Mouse (Mus musculus): Measurements from ENCODE around the gene Slc26a11. TPM values are rescaled to one million over a fixed set of nuclear protein-coding genes. Genes with fewer than 3 reads are reported as not detected.
A peak's percentile ranks its signal among the peaks of the same experiment; 100 is the strongest.

Gene Slc26a11
- polyA plus RNA-seq, 1 experiment from 2014 or later, result 10.0 TPM

GRCm38 (mm10) chr11:119391386-119392000, 36.1 kb downstream of the Slc26a11 start:
- H3K9ac ChIP-seq, result no peak overlapping the region
- no peak for ATAC-seq (ENCODE audit: insufficient number of reproducible peaks, insufficient read depth, low FRiP score, low TSS enrichment)
- no peaks in the 10 kb centered on the region for H3K36me3 ChIP-seq
- no peak overlapping the region for H3K4me3 ChIP-seq
- no peaks in the 10 kb centered on the region for H3K9me3 ChIP-seq
- peaks cover 85% of the 10 kb centered on the region for H3K27me3 ChIP-seq
- no peak overlapping the region; the same call in 1 of the 2 replicates for H3K4me2 ChIP-seq (replicated peaks)
- 28% methylated on average over 7 of the region's 7 CpGs for WGBS
- peaks cover 9% of the 10 kb centered on the region; the same call in 1 of the 2 replicates for H3K4me1 ChIP-seq
- H3K27ac ChIP-seq, result no peak overlapping the region

GRCm38 (mm10) chr11:119392001-119392614, 36.8 kb downstream of the Slc26a11 start:
- peak overlapping the region; percentile 66 for H3K4me2 ChIP-seq (replicated peaks)
- no peaks in the 10 kb centered on the region for H3K9me3 ChIP-seq
- no peak overlapping the region for H3K27ac ChIP-seq
- no peak for ATAC-seq (ENCODE audit: insufficient number of reproducible peaks, insufficient read depth, low FRiP score, low TSS enrichment)
- H3K4me3 ChIP-seq, result no peak overlapping the region
- H3K36me3 ChIP-seq, result no peaks in the 10 kb centered on the region
- no peak overlapping the region for H3K9ac ChIP-seq
- peaks cover 9% of the 10 kb centered on the region; the same call in 1 of the 2 replicates for H3K4me1 ChIP-seq
- 6% methylated on average over 12 of the region's 12 CpGs for WGBS
- H3K27me3 ChIP-seq, result peaks cover 90% of the 10 kb centered on the region

- Histone ChIP-seq H3K9ac (peak within 1 kb of the TSS; percentile 28), H3K27ac (no peak within 1 kb of the TSS), H3K4me3 (peak within 1 kb of the TSS; percentile 43), H3K4me1 (peaks cover 9% of the 10 kb centered on the region; the same call in 1 of the 2 replicates), H3K9me3 (no peaks in the 10 kb centered on the region), H3K36me3 (no peaks in the 10 kb centered on the region), H3K4me2 (replicated peaks) (peak within 1 kb of the TSS; percentile 66), H3K27me3 (peaks cover 86% of the 10 kb centered on the region)
- WGBS, result 1% methylated on average over 19 of the region's 19 CpGs
- 0 out of 2 replicates have a peak, but pooled peaks have one; percentile 9 for ATAC-seq (ENCODE audit: insufficient number of reproducible peaks, insufficient read depth, low FRiP score, low TSS enrichment)
Measured at GRCm38 (mm10) chr11:119392800-119393482, 37.6 kb downstream of the Slc26a11 start, which contains the start of gene Rnf213. Gene Rnf213, plus strand, starts transcription at chr11:119393100.

GRCm38 (mm10) chr11:119393483-119393804, 38.1 kb downstream of the Slc26a11 start:
- H3K27ac ChIP-seq, result no peak overlapping the region

GRCm38 (mm10) chr11:119394210-119394609, 38.9 kb downstream of the Slc26a11 start:
- Histone ChIP-seq H3K4me1 (peaks cover 9% of the 10 kb centered on the region; the same call in 1 of the 2 replicates), H3K27ac (no peak overlapping the region), H3K9me3 (no peaks in the 10 kb centered on the region), H3K4me2 (replicated peaks) (no peak overlapping the region), H3K9ac (no peak overlapping the region), H3K27me3 (peaks cover 78% of the 10 kb centered on the region), H3K4me3 (no peak overlapping the region), H3K36me3 (no peaks in the 10 kb centered on the region)
- WGBS, result 48% methylated on average over 6 of the region's 6 CpGs
- no peak for ATAC-seq (ENCODE audit: insufficient number of reproducible peaks, insufficient read depth, low FRiP score, low TSS enrichment)

More at GRCm38 (mm10) chr11:119393483-119393804, 38.1 kb downstream of the Slc26a11 start:
- Histone ChIP-seq H3K9me3 (no peaks in the 10 kb centered on the region), H3K4me3 (peak overlapping the region; percentile 43), H3K9ac (peak overlapping the region; percentile 28), H3K27me3 (peaks cover 85% of the 10 kb centered on the region), H3K4me1 (peaks cover 9% of the 10 kb centered on the region; the same call in 1 of the 2 replicates), H3K36me3 (no peaks in the 10 kb centered on the region), H3K4me2 (replicated peaks) (peak overlapping the region; percentile 66)
- WGBS, result 25% methylated on average over 7 of the region's 7 CpGs
- ATAC-seq (ENCODE audit: insufficient number of reproducible peaks, insufficient read depth, low FRiP score, low TSS enrichment), result no peak

GRCm38 (mm10) chr11:119395394-119395793, 40.0 kb downstream of the Slc26a11 start:
- Histone ChIP-seq H3K4me1 (peaks cover 8% of the 10 kb centered on the region; the same call in 1 of the 2 replicates), H3K27me3 (peaks cover 66% of the 10 kb centered on the region), H3K27ac (no peak overlapping the region), H3K9ac (no peak overlapping the region), H3K4me3 (no peak overlapping the region), H3K9me3 (no peaks in the 10 kb centered on the region), H3K4me2 (replicated peaks) (no peak overlapping the region), H3K36me3 (no peaks in the 10 kb centered on the region)
- 7% methylated on average over 7 of the region's 7 CpGs for WGBS
- no peak for ATAC-seq (ENCODE audit: insufficient number of reproducible peaks, insufficient read depth, low FRiP score, low TSS enrichment)

- Histone ChIP-seq H3K36me3 (no peaks in the 10 kb centered on the region), H3K27ac (no peak overlapping the region), H3K27me3 (peaks cover 61% of the 10 kb centered on the region), H3K9me3 (no peaks in the 10 kb centered on the region), H3K4me2 (replicated peaks) (no peak overlapping the region), H3K4me1 (peaks cover 3% of the 10 kb centered on the region; the same call in 1 of the 2 replicates), H3K9ac (no peak overlapping the region), H3K4me3 (no peak overlapping the region)
- 14% methylated on average over 13 of the region's 13 CpGs for WGBS
- ATAC-seq (ENCODE audit: insufficient number of reproducible peaks, insufficient read depth, low FRiP score, low TSS enrichment), result no peak
Measured at GRCm38 (mm10) chr11:119395931-119396330, 40.6 kb downstream of the Slc26a11 start.

- Histone ChIP-seq H3K27me3 (peaks cover 56% of the 10 kb centered on the region), H3K27ac (no peak overlapping the region), H3K36me3 (no peaks in the 10 kb centered on the region), H3K9me3 (no peaks in the 10 kb centered on the region), H3K9ac (no peak overlapping the region), H3K4me1 (0 out of 2 replicates have a peak, but pooled peaks cover 2% of the 10 kb centered on the region), H3K4me2 (replicated peaks) (no peak overlapping the region), H3K4me3 (no peak overlapping the region)
- WGBS, result 35% methylated on average over 7 of the region's 7 CpGs
- ATAC-seq (ENCODE audit: insufficient number of reproducible peaks, insufficient read depth, low FRiP score, low TSS enrichment), result no peak
Measured at GRCm38 (mm10) chr11:119396461-119396860, 41.1 kb downstream of the Slc26a11 start.

- 42% methylated on average over 11 of the region's 11 CpGs for WGBS
- Histone ChIP-seq H3K27ac (no peak overlapping the region), H3K4me2 (replicated peaks) (no peak overlapping the region), H3K9ac (no peak overlapping the region), H3K9me3 (no peaks in the 10 kb centered on the region), H3K36me3 (no peaks in the 10 kb centered on the region), H3K4me1 (no peaks in the 10 kb centered on the region), H3K27me3 (0 out of 2 replicates have a peak, but pooled peaks cover 5% of the 10 kb centered on the region), H3K4me3 (no peak overlapping the region)
- ATAC-seq (ENCODE audit: insufficient number of reproducible peaks, insufficient read depth, low FRiP score, low TSS enrichment), result no peak
Measured at GRCm38 (mm10) chr11:119402501-119403160, 47.3 kb downstream of the Slc26a11 start.

- Histone ChIP-seq H3K27me3 (no peaks in the 10 kb centered on the region), H3K36me3 (no peaks in the 10 kb centered on the region), H3K4me3 (no peak overlapping the region), H3K4me2 (replicated peaks) (no peak overlapping the region), H3K9ac (no peak overlapping the region), H3K4me1 (no peaks in the 10 kb centered on the region), H3K27ac (no peak overlapping the region), H3K9me3 (no peaks in the 10 kb centered on the region)
- ATAC-seq (ENCODE audit: insufficient number of reproducible peaks, insufficient read depth, low FRiP score, low TSS enrichment), result no peak
- 55% methylated on average over 5 of the region's 5 CpGs for WGBS
Measured at GRCm38 (mm10) chr11:119404627-119405026, 49.3 kb downstream of the Slc26a11 start.

GRCm38 (mm10) chr11:119407381-119407780, 52.0 kb downstream of the Slc26a11 start:
- WGBS, result 88% methylated on average over 6 of the region's 6 CpGs
- no peak for ATAC-seq (ENCODE audit: insufficient number of reproducible peaks, insufficient read depth, low FRiP score, low TSS enrichment)
- Histone ChIP-seq H3K4me1 (no peaks in the 10 kb centered on the region), H3K4me3 (no peak overlapping the region), H3K27me3 (0 out of 2 replicates have a peak, but pooled peaks cover 6% of the 10 kb centered on the region), H3K4me2 (replicated peaks) (no peak overlapping the region), H3K9ac (no peak overlapping the region), H3K36me3 (no peaks in the 10 kb centered on the region), H3K27ac (no peak overlapping the region), H3K9me3 (no peaks in the 10 kb centered on the region)
